Mouse (Mus musculus): Measurements from ENCODE around the gene Gimap4.

The Gimap4 gene

DNA sequence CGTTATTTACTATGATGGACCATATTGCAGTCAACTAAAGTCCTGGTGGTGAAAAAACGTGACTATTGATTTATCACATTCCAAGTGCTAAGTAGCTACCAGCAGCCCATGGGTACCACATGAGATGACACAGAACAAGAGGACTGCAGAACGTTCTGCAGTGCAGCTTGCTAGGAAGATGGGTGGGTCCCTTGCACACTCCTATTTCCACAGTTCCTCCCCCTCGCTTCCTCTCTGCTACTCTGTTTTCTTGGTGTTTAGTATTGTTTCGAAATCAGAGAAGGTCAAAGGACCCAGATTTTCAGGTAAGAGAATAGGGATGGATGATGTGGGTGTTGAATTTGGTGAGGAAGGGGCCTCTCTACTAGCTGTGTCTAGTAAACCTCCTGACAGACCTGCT, at the start of gene Gimap4:
Gene Gimap4, plus strand, starts transcription at position 231 of the 400 bp plus-strand sequence.
- peak; percentile 21 for DNase-seq

- no peak for DNase-seq
These were observed 49.2 kb upstream of the Gimap4 start for GRCm38 (mm10) chr6:48635105-48635504.

GRCm38 (mm10) chr6:48636515-48636914, 47.8 kb upstream of the Gimap4 start:
- no peak for DNase-seq

DNA sequence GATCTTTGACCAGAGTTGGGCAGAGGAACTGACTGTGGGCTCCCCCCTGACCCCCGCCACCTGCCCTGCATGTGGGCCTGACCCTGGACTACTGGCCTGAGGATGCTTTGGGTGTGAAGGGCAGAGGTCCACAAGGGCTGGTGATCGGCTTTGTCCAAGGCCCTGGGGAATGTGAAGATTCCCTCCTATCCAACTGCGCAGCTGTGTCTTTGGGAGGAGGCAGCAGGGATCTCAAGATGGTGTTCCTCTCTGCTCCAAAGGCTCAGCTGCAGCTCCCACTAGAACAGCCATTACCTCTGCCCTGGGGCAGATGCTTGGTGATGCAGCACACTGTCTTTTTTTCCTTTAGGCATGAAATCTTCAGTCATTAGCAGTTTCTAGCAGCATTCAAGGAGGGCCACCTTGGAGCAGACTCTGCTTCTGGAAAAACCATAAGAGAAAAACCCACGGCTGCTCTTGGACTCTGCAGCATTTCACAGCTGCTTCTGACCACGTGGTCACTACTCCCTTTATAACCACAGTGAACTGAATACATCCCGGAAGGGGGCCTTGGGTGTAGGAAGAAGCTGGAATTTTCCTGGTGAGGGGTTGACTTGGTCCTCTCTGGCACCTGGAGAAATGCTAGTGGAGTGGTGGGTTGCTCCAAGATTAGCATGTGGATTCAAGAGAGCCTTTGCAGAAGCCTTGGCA, 46.4 kb upstream of the Gimap4 start:
- no peak for DNase-seq

DNA sequence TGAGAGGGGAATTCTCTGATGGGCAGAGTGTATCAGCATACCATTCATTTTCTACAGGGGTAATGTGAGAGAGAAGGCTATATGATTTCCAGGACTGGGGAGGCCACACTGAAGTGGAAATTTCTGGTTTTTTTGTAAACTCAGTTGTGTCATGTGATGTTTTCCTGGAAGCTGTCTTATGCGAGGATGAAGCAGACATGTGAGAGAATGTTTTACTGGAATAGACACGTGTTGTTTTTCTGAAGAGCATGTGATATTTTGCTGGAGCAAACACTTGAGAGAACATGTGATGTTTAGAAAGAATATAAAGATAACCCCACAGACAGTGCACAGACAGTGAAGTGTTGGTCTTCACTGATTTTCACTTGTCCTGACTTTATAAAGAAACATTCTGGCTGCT, 45.8 kb upstream of the Gimap4 start:
- no peak for DNase-seq

GRCm38 (mm10) chr6:48641391-48641790, 43.0 kb upstream of the Gimap4 start:
- peak; percentile 4 for DNase-seq

DNA sequence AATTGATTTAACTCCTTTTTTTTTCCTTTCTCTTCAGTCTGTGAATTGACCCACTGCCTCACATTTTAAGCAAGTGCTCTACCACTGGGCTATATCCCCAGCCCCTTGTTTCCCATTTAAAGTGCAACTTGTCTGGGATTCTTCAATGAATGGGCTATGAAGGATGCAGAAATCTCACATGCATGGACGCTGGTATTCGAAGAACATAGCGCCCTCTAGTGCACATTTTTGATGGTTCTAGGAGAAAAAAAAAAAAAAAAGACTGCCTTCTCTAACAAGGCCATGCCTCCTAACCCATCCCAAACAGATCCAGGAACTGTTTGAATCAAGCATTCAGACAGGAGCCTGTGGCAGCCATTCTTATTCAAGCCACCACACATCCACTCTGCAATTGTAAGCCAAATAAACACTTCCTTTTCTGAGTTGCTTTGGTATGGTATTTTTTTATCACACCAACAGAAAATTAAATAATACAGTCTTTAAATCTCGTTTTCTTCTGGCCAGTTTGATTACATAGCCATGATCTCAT, 41.5 kb upstream of the Gimap4 start:
- DNase-seq = peak; percentile 33

- peak; percentile 86 for DNase-seq
These were observed 38.6 kb upstream of the Gimap4 start for GRCm38 (mm10) chr6:48645660-48646308.

GRCm38 (mm10) chr6:48646309-48646690, 38.0 kb upstream of the Gimap4 start:
- peak; percentile 6 for DNase-seq

DNA sequence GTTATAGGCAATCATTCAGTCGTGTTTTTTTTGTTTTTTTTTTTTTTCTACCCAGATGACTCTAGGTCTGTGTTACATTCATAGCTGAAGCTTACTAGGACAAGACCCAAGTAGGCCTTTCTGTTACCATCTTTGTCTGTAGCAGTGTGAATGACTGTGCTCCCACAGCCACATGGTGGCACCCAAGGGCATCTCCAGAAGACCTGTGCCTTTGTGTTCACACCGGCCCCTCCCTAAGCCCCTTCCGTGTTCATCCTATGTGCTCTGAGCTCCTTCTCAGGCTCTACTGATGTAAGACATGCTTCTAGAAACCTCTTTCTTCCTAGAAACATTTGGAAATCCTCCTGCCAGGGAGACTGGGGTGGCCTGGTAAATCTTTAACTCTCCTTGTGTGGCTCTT, 37.4 kb upstream of the Gimap4 start, which contains the start of gene Gimap8:
Gene Gimap8, plus strand, starts transcription at position 240 of the 400 bp plus-strand sequence.
- peak; percentile 91 for DNase-seq

GRCm38 (mm10) chr6:48647611-48648010, 36.7 kb upstream of the Gimap4 start:
- peak; percentile 17 for DNase-seq

- DNase-seq = peak; percentile 5
These were observed 35.6 kb upstream of the Gimap4 start for GRCm38 (mm10) chr6:48648779-48649178.

DNA sequence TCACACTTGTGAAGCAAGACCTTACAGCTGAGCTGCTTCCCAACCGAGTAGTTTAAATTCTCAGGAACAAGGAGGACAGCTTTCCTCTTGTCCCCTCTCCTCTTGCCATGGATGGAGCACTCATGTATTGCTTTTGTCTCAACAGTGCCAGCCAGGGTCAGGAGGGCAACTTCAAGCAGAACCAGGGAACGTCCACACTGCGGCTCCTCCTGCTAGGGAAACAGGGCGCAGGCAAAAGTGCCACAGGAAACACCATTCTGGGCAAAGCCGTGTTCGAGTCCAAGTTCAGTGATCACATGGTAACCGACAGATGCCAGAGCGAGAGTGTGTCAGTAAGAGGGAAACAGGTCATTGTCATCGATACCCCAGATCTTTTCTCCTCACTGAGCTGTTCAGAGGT, 34.3 kb upstream of the Gimap4 start:
- DNase-seq = peak; percentile 10

GRCm38 (mm10) chr6:48658721-48659120, 25.6 kb upstream of the Gimap4 start:
- no peak for DNase-seq

- no peak for DNase-seq
These were observed 19.6 kb upstream of the Gimap4 start for GRCm38 (mm10) chr6:48664750-48665149.

GRCm38 (mm10) chr6:48665471-48665870, 18.9 kb upstream of the Gimap4 start:
- DNase-seq = no peak

DNA sequence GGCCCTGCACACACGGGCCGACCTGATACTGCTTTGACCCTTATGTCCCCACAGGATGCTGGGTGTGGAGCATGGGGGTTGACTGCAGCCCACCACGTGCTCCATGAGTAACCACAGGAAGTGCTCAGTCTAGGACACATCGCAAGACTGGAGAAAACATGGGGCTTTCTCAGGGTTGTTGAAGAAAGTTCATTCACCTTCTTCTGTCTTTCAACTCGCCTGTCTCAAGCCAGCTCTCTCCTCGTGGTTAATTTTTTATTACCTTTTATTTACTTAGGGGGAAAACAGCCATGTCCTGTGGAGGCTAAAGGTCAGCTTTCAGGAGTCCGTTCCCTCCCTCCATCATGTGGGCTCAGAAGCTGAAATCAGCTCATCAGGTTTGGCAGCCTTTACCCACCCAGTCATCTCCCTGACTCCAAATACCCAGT, 18.2 kb upstream of the Gimap4 start:
- peak; percentile 24 for DNase-seq

DNA sequence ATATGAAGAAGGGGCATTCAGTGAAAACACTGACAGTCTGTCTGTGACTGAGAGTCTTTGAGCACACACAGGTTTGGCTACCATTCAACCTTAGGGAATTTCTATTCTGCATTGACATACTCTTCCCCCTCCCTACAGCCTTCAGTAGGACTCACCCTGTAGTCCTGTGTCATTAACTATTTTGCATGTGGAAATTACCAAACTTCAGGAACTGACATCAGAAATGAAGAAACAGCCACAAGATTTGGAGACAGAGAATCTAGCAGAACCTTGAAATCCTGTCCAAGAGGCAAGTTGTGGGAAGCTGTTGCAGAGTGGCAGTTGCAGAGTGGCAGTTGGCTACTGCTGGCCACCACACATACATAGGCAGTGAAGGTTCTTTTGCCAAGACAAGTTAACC, 16.3 kb upstream of the Gimap4 start:
- no peak for DNase-seq

DNA sequence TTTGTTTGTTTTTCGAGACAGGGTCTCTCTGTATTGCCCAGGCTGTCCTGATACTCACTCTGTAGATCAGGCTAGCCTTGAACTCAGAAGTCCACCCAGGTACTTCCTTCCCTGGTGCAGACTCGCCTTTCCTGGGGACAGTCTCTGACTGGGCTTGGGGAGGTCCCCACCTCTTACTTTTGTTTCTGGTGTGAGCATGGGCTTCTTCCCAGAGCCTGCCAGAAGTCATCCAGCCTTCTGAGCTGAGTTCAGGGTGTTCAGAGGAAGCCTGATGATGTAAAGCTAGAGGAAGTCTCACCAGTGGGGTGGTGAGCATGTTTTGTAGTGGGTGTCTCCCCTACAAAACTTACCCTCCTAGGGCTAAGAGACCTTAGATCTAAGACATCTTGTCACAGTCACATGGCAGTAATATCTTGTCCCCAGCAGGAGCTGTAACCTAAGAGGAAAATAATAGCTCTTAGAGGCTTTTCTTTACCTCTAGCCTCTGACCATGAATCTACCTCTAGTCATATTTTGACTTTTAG, 14.8 kb upstream of the Gimap4 start:
- DNase-seq = peak; percentile 8

DNA sequence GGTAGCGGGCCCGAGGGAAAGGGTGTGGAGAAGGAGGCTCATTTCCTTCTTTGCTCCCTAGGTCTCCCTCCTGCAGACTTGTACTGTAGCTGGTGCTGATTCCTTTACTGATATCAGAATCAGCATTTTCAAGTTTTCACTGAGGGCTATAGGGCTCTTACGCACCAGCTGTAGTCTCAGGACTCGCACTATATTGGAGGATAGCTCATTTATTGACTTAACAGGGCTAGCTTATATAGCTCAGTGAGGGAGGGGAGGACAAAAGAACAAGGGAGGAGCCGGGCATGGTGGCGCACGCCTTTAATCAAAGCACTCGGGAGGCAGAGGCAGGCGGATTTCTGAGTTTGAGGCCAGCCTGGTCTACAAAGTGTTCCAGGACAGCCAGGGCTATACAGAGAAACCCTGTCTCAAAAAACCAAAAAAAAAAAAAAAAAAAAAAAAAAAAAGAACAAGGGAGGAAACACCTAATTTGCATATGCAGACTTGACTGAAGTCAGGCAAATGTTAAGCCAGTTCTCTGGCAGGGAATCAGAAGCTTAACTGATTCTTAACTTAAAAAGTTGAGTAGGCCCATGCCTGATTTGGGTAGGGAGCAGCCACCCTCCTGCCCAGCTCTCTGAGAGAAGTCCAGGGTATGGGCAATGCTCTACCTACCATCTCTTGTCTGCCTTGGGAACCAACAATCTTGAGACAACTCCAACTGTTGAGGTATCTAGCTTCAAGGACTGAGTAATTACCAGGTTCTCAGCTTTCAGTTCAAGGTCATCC, 9.9 kb upstream of the Gimap4 start:
- DNase-seq = peak; percentile 38

DNA sequence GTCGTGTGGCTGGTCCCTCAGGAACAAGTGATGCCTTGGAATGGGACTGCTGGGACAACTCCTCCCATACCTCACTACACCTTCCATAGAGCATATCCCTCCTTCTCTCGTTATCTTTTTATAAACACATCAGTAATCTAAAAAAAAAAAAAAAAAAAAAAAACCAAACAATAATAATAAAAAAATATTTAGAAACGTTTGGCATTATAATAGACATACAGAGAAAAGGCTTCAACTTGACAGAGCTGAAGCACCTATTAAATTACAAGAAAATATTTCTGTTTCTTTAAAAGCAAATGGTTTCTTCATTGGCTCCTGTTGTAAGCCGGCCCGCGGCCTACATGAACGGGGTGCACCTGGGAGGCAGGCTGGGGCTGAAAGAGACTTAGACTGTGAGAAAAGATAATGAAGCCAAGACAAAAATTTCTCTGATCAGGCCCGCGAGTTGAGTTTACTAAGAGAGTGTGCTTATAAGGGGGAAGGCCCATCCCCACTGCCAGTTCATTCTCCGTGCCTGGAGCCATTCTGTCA, 8.9 kb upstream of the Gimap4 start:
- DNase-seq = peak; percentile 69

DNA sequence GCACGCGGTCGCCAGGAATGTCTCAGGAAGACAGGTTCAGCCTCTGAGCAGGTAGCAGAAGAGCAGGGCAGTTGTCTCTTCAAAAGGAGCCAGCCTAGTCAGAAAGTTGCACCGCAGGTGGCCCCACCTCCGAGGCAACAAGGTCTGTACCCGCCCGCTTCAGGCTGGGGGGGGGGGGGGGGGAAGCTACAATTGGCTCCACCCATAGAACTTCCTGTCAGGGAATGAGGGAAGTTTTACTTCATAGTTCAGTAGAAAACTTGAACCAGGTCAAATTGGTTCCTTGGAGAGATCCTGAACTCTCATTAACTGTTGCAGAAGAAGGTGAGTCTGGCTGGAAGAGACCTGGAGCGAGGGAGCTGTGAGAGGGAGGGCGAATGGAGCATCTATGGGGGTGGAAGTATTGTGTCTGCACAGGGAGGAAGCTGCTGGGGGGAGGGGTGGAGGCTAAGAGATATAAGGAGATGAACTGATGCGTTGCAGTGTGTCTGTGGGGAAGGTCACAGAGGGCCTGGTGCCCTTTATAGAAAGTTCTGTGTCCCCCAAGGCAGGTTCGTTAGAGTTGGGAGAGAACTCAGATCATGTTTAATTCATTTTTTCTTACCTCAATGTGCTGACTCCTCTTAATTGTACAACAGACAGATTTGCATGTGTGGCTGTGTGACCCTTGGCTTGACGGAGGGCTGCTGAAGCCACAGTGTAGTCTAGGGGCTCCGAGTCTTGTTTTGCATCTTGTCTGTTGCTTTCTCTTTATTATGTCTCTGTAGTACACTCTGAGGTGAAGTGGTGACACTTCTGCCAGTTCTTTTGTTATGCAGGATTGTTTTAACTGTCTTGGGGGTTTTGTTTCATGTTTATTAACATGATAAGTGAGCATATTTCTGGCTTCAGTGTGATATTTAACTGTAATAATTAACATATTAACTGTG, 8.2 kb upstream of the Gimap4 start, which contains the start of gene Gimap9:
Gene Gimap9, plus strand, starts transcription at position 199 of the 929 bp plus-strand sequence.
- peak; percentile 89 for DNase-seq
